Mouse (Mus musculus) fat pad, adult 2 months (tissue): ENCODE results near the gene Nmnat2.

Experiments used
- DNase-seq: peaks from one replicate; pipeline ENCODE4 v3.0.0-alpha.2; 2011; ENCODE audit warnings: low read depth, low spot score; ENCODE audit errors: extremely low read depth

Gene Nmnat2

DNA sequence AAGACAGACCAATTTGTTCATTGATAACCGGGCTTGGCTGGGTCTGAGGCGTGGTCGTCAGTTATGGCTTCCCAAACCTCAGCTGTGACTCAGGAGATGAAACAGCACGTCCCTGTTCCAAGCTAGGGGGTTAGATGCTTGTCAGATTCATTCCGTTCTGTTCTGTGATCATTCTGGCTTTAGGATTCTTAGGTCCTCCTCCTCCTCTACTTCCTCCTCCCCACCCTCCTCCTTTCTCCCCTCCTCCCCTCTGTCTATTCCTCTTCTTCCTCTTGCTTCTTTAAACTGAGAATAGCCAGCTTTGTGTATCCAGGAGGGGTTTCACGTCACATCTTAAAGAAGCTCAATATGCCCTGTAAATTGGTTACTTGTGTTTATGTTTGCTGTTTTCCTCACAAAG lies 165.8 kb downstream of the Nmnat2 start:
- no peak for DNase-seq

GRCm38 (mm10) chr1:153121320-153121719 lies 166.5 kb downstream of the Nmnat2 start:
- DNase-seq = no peak

GRCm38 (mm10) chr1:153122764-153123163 lies 168.0 kb downstream of the Nmnat2 start:
- DNase-seq = no peak

- no peak for DNase-seq
These were observed 169.7 kb downstream of the Nmnat2 start for GRCm38 (mm10) chr1:153124502-153124901.

GRCm38 (mm10) chr1:153125287-153126275 lies 170.8 kb downstream of the Nmnat2 start:
- no peak for DNase-seq

GRCm38 (mm10) chr1:153126491-153127381 lies 171.9 kb downstream of the Nmnat2 start:
- DNase-seq = no peak

DNA sequence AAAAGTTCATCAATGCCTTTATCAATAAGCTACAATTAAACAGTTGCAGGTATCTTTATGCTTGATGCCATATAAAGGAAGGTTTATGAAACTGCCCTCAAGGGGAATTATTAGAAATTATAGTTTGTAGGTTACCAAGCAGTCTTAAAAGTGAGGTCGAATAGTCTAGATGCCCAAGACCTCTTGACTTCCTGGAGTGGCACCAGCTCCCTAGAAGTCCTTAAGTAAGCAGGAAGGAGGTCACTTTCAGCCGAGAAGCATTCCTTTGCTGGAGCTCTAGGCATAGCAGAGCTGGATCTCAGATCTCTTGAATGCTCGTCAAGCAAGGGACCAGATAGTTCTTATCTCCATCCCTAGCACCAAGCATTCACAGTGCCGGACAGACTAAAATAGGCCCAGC lies 172.8 kb downstream of the Nmnat2 start:
- DNase-seq = no peak

DNA sequence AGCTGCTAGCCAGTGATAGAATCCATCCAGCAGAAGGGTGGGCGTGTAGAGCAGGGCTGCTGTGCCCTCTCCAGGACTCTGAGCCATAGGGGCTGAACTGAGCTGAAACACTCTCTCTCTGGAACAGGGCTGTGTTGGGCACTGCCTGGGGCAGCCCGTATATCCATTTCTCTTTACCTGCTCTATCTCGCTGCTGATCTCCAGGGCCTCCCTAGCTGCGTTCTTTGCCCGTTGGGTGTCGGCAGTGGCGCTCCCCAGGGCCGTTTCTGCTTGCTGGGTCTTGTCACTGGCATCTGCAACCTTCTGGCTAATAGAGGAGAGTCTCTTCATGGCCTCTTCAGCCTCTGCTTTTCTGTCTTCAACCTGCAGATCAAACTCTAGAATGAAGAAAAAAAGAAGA lies 174.0 kb downstream of the Nmnat2 start:
- DNase-seq = no peak

DNA sequence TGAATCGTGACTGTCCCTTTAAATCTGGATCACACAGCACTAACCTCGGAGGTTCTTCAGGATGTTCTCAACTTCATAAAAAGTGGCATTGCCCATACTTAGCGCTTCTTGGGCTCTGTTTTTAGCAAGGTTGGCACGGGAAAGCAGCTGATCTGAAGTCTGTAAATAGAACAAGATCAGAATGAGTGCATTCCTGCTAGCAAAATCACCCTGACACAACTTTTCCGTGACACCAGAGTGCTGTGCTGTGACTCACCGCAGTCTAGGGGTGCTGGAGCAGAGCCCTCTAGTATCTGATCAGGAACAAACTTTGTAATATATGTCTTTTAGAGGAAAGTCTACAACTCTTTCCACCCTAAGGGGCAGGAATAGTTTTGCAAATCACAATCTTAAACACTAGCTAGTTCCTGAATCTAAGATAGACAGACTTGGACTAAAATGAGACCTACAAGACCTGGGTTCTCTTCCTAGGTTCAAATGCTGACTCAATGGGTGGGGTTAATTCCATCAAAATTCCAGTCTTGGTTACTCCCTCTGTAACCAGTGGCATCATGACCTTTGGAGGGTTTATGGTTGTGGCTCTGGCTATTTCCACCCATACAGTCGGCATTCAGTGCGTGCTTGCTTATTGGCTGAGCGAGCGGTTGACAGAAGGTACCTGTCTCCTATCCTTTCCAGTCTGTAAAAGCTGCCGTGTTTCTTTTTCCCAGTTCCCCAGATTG lies 175.4 kb downstream of the Nmnat2 start:
- no peak for DNase-seq

- no peak for DNase-seq
These were observed 179.3 kb downstream of the Nmnat2 start for GRCm38 (mm10) chr1:153133865-153134781.

- DNase-seq = no peak
These were observed 181.9 kb downstream of the Nmnat2 start for GRCm38 (mm10) chr1:153136647-153137046.

DNA sequence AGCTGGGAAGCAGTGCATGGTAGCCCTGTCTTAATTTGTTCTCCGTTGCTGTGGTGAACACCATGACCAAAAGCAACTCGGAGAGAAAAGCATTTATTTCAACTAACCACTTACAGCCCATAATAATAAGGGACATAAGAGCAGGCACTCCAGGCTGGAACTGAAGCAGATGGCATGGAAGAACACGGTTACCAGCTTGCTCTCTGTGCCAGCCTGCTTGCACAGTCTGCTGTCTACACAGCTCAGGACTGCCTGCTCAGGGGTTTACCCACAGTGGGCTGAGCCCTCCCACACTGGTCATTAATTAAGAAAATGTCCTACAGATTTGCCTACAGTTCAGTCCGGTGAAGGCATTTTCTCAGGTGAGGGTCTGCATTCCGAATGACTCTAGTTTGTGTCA lies 183.7 kb downstream of the Nmnat2 start:
- DNase-seq = no peak

DNA sequence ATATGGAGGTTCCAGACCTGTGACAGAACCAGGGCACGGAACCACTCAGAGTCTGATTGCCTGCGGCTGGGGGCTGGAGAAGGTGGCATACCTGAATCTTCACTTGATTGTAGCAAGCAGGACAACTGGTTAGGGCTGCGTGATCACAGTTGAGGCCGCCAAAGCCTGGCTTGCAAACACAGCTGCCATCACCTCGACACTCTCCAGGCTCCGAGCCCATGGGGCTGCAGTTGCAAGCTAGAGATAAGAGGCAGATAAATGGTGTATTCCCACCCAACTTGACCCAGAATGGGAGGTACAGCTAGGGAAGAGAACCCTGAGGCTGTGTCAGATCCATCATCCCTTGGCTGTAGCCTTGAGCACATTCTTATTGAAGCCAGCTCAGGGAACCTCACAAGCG lies 184.8 kb downstream of the Nmnat2 start:
- DNase-seq = no peak

DNA sequence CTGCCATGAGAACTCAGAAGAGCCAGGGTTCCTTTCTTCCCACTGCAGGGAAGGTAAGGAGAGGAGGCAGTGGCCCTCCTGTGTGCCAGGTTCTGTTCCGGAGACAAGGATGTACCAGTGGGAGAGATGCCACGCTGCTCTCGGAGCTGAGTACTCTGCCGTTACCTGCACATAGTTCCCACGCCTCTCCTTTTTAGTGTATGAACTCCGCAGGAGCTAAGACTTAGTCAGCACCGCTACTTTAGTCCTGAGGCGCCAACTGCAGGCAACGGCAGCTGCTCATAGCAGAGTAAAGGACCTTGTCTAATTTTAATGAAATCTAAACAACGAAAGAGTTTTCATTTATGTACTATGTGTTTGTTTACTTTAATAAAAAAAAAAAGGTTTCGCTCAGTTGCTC lies 185.5 kb downstream of the Nmnat2 start:
- no peak for DNase-seq

- no peak for DNase-seq
These were observed 186.0 kb downstream of the Nmnat2 start for GRCm38 (mm10) chr1:153140747-153141228.

- no peak for DNase-seq
These were observed 189.2 kb downstream of the Nmnat2 start for GRCm38 (mm10) chr1:153144021-153144420.

DNA sequence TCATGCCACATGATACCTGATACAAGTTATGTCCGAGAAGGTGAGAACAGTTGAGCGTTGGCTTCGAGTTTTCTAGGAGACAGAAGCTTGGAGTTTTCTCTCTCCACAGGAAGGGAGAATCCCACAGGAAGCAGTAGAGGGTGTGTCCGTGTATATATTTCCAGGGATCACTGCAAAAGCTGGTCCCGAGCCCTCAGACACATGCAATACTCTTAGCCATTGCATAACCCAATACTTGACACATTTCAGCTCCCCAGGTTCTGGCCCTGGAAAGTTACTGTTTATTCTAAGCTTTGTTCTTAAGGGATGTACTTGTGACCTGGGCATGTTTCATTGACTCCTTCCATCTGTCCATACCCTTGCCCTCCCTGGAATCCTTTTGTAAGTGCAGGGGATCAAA lies 191.0 kb downstream of the Nmnat2 start:
- DNase-seq = no peak

GRCm38 (mm10) chr1:153152594-153152993 lies 197.8 kb downstream of the Nmnat2 start:
- no peak for DNase-seq

- DNase-seq = no peak
These were observed 198.9 kb downstream of the Nmnat2 start for GRCm38 (mm10) chr1:153153619-153154137.

DNA sequence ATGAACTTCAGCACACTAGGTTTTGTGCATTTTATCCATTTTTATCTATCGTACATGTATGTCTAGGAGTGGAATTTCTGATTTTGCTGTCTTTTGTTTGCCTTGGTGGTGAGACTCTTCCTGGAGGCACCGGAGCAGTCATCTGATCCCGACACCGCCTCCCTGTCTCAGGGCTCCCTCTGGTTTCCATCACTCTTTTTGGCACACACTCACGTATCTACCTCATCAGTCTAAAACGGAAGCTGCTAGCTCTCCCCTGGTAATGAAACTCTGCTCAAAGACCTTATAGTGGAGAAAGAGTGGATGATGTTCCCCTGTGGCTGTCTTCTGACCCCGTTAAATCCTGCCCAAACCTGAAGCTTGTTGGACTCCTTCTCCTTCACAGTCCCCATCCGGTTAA lies 200.6 kb downstream of the Nmnat2 start:
- DNase-seq = no peak
